Mouse (Mus musculus) kidney, adult 2 months (tissue): ENCODE results near the gene Dnah17. TPM values are rescaled to one million over a fixed set of nuclear protein-coding genes. Genes with fewer than 3 reads are reported as not detected.

ENCODE experiments used
- DNase-seq: peaks from one replicate; pipeline ENCODE4 v3.0.0; 2021
- H3K27ac ChIP-seq: fragments of 200-500 bp; 2 replicates; pipeline ENCODE4 v1.5.1; 2012; ENCODE audit warnings: low read depth, low read length, control low read depth, inconsistent platforms; ENCODE audit not compliant: insufficient read depth
- H3K27me3 ChIP-seq: fragments of 200-500 bp; replicated peaks from 2 replicates; pipeline ENCODE4 v1.6.1; 2012; ENCODE audit warnings: mild to moderate bottlenecking, moderate library complexity, low read length, inconsistent platforms; ENCODE audit not compliant: control insufficient read depth, insufficient read depth
- H3K36me3 ChIP-seq: fragments of 200-500 bp; 2 replicates; pipeline ENCODE4 v1.6.1; 2012; ENCODE audit warnings: mild to moderate bottlenecking, moderate library complexity, low read length, inconsistent platforms; ENCODE audit not compliant: control insufficient read depth, insufficient read depth
- H3K4me1 ChIP-seq: fragments of 200-500 bp; 2 replicates; pipeline ENCODE4 v1.6.1; 2011; ENCODE audit warnings: low read length; ENCODE audit not compliant: control insufficient read depth, insufficient read depth
- H3K4me3 ChIP-seq: fragments of 200-500 bp; 2 replicates; pipeline ENCODE4 v1.5.1; 2011; ENCODE audit warnings: mild to moderate bottlenecking, low read depth, low read length, control low read depth; ENCODE audit not compliant: insufficient read depth
- CTCF ChIP-seq: fragments of 200-500 bp; conservative IDR thresholded peaks from 2 replicates; pipeline ENCODE4 v1.5.1; 2011; ENCODE audit warnings: low read depth, mild to moderate bottlenecking, control low read depth, low read length, moderate library complexity, mixed read lengths; ENCODE audit not compliant: insufficient read depth, insufficient read length
- POLR2A ChIP-seq: fragments of 200-500 bp; IDR thresholded peaks from one replicate; pipeline ENCODE4 v1.6.1; 2011; ENCODE audit warnings: low read depth, low read length, control low read depth
- WGBS: fragments of 180-500 bp; shearing (Covaris S2); methylation state at CpG from one replicate; pipeline ENCODE4 v1.1.7; 2018; 5-methylcytosine and 5-hydroxymethylcytosine counted together
- polyA plus RNA-seq: library from polyadenylated mRNA; depleted of rRNA; stranded (reverse); fragments of >200 nt; gene quantifications from 2 replicates; pipeline ENCODE4 v1.2.3, GENCODE M21; 2012; rRNA removed

The Dnah17 gene
- polyA plus RNA-seq, 1 experiment: 0.19 TPM

DNA sequence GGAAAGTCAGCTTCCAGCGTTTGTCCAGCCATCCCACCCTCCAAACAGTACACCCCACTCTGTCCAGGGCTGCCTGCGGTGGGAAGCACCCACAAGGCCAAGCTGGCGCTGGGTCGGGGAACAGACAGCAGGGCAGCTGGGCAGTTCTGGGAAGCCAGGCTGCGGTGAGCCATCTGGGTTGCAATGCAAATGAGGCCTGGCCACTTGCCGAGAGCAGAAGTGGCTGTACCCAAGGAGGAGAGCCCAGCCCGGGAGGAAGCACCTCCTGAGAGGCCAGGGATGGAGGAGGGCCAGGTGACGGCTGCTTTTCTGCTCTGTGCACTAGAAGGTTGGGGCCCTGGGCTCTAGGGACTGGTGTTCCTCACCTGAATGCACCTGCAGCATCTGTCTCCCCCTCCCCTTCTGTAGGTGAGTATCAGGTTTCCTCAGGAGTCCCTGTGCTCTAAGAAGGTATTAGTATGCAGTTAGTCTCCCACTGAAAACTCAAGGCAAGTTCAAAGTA, 154.3 kb downstream of the Dnah17 start:
- DNase-seq: peak; percentile 74
- Histone ChIP-seq H3K36me3 (no peaks in the 10 kb centered on the region), H3K4me3 (no peak overlapping the region), H3K27me3 (no peaks in the 10 kb centered on the region), H3K4me1 (peaks cover 5% of the 10 kb centered on the region; the same call in 1 of the 2 replicates), H3K27ac (no peak overlapping the region)
- 23% methylated on average over 8 of the region's 8 CpGs for WGBS
- no peak for TF ChIP-seq POLR2A
- no peak for TF ChIP-seq CTCF

DNA sequence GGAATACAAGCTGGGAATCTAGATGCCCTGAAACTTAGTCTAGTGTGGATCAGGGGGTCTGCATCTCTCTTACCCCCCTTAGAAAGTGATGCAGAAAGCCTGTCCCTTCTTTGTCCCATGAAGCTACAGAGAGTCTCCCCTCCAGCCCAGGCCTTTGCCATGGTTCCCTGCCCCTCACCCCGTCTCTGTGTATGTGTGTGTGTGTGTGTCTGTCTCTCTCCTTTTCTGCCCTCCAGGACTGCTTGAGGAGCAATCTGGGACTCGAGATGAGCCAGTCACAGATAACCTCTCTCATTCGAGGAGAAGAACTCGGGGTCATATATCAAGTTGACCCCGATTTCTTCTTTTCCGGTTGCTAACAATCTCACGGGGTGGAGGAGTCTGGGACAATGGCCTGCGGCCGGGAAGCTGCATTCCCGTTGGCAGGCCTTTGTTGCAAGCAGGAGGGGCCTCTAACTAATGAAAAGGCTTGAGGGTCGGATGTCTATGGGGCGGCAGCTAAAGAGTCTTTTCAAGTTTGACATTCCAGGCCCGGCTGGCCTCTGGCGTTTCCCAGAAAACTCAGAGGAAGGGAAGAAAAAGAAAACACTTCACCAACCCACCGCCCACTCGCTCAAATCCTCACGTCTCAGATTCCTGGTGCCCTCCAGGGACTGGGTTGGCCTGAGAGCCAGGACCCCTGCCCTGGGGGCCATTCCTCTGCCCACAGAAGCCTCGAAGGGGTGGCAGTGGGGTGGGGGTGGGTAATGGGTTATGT, 155.0 kb downstream of the Dnah17 start:
- H3K36me3 ChIP-seq: no peaks in the 10 kb centered on the region
- peaks cover 5% of the 10 kb centered on the region; the same call in 1 of the 2 replicates for H3K4me1 ChIP-seq
- H3K27ac ChIP-seq: no peak overlapping the region
- H3K4me3 ChIP-seq: no peak overlapping the region
- TF ChIP-seq POLR2A: no peak
- TF ChIP-seq CTCF: no peak
- 46% methylated on average over 18 of the region's 18 CpGs for WGBS
- no peak for DNase-seq
- H3K27me3 ChIP-seq: no peaks in the 10 kb centered on the region

DNA sequence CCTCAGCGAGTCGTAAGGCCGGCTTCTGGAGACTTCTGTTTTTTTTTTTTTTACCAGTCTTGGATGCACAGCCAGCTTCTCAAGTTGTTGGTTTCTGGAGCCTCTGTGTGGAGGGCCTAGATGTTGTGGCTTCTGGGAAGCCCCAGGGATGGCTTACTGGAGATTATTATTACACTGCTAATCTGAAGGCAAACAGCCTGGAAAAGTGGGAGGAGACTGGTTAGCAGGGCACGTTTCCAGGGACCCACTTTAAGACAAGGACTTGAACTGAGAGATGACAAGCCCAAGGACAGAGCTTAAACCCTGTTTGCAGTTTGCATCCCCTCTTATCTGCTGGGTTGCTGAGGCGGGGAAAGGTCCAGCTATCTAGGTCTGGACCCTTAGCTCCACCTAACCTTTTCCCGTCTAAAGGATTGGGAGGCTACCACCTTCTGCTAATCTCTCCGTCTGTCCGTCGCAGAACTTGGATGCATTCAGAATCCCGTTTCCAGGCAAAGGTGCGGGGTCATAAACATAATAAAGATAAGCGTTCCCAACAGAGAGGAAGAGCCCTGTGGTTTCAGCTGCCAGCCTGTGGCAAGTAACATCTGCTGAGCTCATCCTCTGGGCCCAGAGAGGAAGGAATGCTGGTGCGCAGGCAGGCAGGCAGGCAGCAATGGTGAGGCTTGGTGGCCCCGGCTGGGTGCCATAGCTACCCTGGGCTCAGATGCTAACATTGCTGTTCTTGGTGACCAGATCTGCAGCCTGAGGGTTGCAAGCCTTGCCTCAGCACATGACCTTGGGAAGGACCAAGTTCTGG, 155.9 kb downstream of the Dnah17 start:
- DNase-seq: no peak
- Histone ChIP-seq H3K27me3 (no peaks in the 10 kb centered on the region), H3K4me3 (no peak overlapping the region), H3K27ac (no peak overlapping the region), H3K36me3 (no peaks in the 10 kb centered on the region), H3K4me1 (peaks cover 7% of the 10 kb centered on the region; the same call in 1 of the 2 replicates)
- 73% methylated on average over 14 of the region's 14 CpGs for WGBS
- no peak for TF ChIP-seq POLR2A

DNA sequence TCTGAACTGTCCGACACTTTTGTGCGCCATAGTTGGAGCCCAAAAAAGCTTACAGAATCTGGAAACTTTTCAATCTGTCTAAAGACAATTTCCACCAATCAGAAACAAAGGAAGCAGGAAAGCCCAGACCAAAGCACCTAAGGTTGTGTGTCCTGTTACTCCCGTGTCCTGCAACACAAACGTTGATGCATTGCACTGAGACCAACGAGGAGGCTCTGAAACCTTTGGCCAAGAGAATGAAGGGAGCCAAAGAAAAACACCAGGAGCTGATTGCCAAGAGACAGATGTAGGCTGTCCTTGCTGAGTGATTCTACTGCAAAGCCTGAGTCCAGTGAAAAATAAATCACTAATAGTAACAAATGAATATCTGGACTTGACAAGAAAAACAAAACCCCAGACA, 156.9 kb downstream of the Dnah17 start:
- H3K4me1 ChIP-seq: peaks cover 8% of the 10 kb centered on the region; the same call in 1 of the 2 replicates
- TF ChIP-seq POLR2A (no peak), CTCF (no peak)
- no peaks in the 10 kb centered on the region for H3K36me3 ChIP-seq
- H3K27ac ChIP-seq: no peak overlapping the region
- no peaks in the 10 kb centered on the region for H3K27me3 ChIP-seq
- DNase-seq: no peak
- H3K4me3 ChIP-seq: no peak overlapping the region
- WGBS: 54% methylated on average over 5 of the region's 5 CpGs

DNA sequence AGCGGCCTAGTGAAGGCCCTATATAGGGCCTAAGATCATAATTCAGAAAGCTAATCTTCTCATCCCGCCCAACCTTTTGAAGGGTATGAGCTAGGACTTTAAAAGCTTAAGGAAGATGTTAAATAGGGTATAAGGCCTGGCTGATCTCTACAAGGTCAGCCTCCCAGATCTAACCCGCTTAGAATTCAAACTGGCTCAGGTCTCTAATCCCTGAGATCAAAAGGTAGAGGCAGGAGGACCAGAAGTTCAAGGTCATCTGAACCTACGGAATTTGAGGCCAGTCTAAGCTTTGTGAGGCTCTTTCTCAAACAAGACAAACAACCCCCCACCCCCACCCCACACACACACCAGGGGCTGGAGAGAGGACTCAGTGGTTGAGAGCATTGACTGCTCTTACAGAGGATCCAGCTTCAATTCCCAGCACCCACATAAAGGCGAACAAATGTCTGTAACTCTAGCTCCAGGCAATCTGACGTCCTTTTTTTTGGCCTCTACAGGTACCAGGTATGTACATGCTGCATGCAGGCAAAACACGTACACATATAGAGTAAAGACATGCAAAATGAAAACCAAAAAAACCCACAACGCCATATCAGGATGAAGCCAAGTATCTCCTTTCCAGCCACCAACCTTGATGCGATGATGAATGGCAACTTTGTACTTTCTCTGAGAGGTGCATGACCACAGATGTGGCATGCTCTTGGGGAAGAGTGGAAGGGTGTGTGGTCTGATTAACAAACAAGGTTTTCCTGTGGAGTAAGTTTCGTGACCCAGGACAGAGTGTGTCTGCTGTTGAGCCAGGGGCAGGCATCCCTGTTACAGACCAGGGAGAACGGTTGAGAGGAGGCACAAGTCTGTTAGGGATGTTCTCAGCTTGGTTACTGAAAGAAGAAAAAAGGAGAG, 157.5 kb downstream of the Dnah17 start:
- no peaks in the 10 kb centered on the region for H3K36me3 ChIP-seq

More for the DNA sequence above, 157.5 kb downstream of the Dnah17 start:
- Histone ChIP-seq H3K4me1 (peaks cover 8% of the 10 kb centered on the region; the same call in 1 of the 2 replicates), H3K27me3 (no peaks in the 10 kb centered on the region), H3K27ac (no peak overlapping the region), H3K4me3 (no peak overlapping the region)
- TF ChIP-seq POLR2A (no peak), CTCF (no peak)
- DNase-seq: no peak
- WGBS: 90% methylated on average over 11 of the region's 11 CpGs

Other genes starting within 250 kb of the Dnah17 start
- gene Socs3, start 160.6 kb downstream of the Dnah17 start, polyA plus RNA-seq: 4.3 and 5.0 TPM in 2 replicates
- gene Pgs1, start 144.3 kb downstream of the Dnah17 start, polyA plus RNA-seq: 29.7 and 30.4 TPM in 2 replicates
- gene Cyth1, start 118.0 kb upstream of the Dnah17 start, polyA plus RNA-seq: 18.9 and 19.5 TPM in 2 replicates
- 11.2 and 12.3 TPM in 2 replicates for gene Usp36, start 159.6 kb upstream of the Dnah17 start, polyA plus RNA-seq
- 0.06 and 0.07 TPM in 2 replicates for gene Cep295nl, start 211.9 kb upstream of the Dnah17 start, polyA plus RNA-seq
- gene Timp2, start 225.1 kb upstream of the Dnah17 start, polyA plus RNA-seq: 78.7 and 83.3 TPM in 2 replicates